Mouse (Mus musculus): ENCODE results near the gene Cnn2. TPM values are rescaled to one million over a fixed set of nuclear protein-coding genes. Genes with fewer than 3 reads are reported as not detected.

The Cnn2 gene
- total RNA-seq, 2 experiments from 2014 or later, result 8.2 to 10.3 TPM

- DNase-seq (ENCODE audit: low spot score in 2 of 2), result no peak
Observed at GRCm38 (mm10) chr10:80017771-80018170, 29.4 kb downstream of the Cnn2 start.

GRCm38 (mm10) chr10:80018739-80019297 is 30.4 kb downstream of the Cnn2 start:
- DNase-seq (ENCODE audit: low spot score in 2 of 2), result no peak

- DNase-seq (ENCODE audit: low spot score in 2 of 2), result no peak
Observed at GRCm38 (mm10) chr10:80019471-80020131, 31.2 kb downstream of the Cnn2 start.

GRCm38 (mm10) chr10:80020191-80020590 is 31.8 kb downstream of the Cnn2 start:
- DNase-seq (ENCODE audit: low spot score in 2 of 2), result no peak

- no peak for DNase-seq (ENCODE audit: low spot score in 2 of 2)
Observed at GRCm38 (mm10) chr10:80020603-80021319, 32.4 kb downstream of the Cnn2 start.

- DNase-seq (ENCODE audit: low spot score in 2 of 2), result no peak
Observed at GRCm38 (mm10) chr10:80021320-80021641, 32.9 kb downstream of the Cnn2 start.

- no peak for DNase-seq (ENCODE audit: low spot score in 2 of 2)
Observed at GRCm38 (mm10) chr10:80022164-80022563, 33.8 kb downstream of the Cnn2 start.

GRCm38 (mm10) chr10:80022806-80023205 is 34.4 kb downstream of the Cnn2 start:
- DNase-seq (ENCODE audit: low spot score in 2 of 2), result no peak

- no peak for DNase-seq (ENCODE audit: low spot score in 2 of 2)
Observed at GRCm38 (mm10) chr10:80023758-80024157, 35.4 kb downstream of the Cnn2 start.

- no peak for DNase-seq (ENCODE audit: low spot score in 2 of 2)
Observed at GRCm38 (mm10) chr10:80024229-80025043, 36.1 kb downstream of the Cnn2 start.

- no peak for DNase-seq (ENCODE audit: low spot score in 2 of 2)
Observed at GRCm38 (mm10) chr10:80025044-80025347, 36.6 kb downstream of the Cnn2 start.

GRCm38 (mm10) chr10:80025463-80025862 is 37.1 kb downstream of the Cnn2 start:
- no peak for DNase-seq (ENCODE audit: low spot score in 2 of 2)

GRCm38 (mm10) chr10:80025889-80026288 is 37.5 kb downstream of the Cnn2 start:
- no peak for DNase-seq (ENCODE audit: low spot score in 2 of 2)

- no peak for DNase-seq (ENCODE audit: low spot score in 2 of 2)
Observed at GRCm38 (mm10) chr10:80027681-80028520, 39.5 kb downstream of the Cnn2 start.

- no peak for DNase-seq (ENCODE audit: low spot score in 2 of 2)
Observed at GRCm38 (mm10) chr10:80028521-80028846, 40.1 kb downstream of the Cnn2 start.

GRCm38 (mm10) chr10:80030191-80030590 is 41.8 kb downstream of the Cnn2 start:
- no peak for DNase-seq (ENCODE audit: low spot score in 2 of 2)

GRCm38 (mm10) chr10:80030736-80031135 is 42.4 kb downstream of the Cnn2 start:
- no peak for DNase-seq (ENCODE audit: low spot score in 2 of 2)

- DNase-seq (ENCODE audit: low spot score in 2 of 2), result peak in 1 of 2 experiments; percentile 47
Observed at GRCm38 (mm10) chr10:80032799-80033480, 44.6 kb downstream of the Cnn2 start.

- no peak for DNase-seq (ENCODE audit: low spot score in 2 of 2)
Observed at GRCm38 (mm10) chr10:80033511-80034391, 45.4 kb downstream of the Cnn2 start.

GRCm38 (mm10) chr10:80035148-80035547 is 46.8 kb downstream of the Cnn2 start:
- DNase-seq (ENCODE audit: low spot score in 2 of 2), result no peak
